Mouse (Mus musculus): ENCODE results near the gene Smad1. TPM values are rescaled to one million over a fixed set of nuclear protein-coding genes. Genes with fewer than 3 reads are reported as not detected.

Smad1 gene
- polyA plus RNA-seq, 1 experiment from 2014 or later = 50.3 TPM

DNA sequence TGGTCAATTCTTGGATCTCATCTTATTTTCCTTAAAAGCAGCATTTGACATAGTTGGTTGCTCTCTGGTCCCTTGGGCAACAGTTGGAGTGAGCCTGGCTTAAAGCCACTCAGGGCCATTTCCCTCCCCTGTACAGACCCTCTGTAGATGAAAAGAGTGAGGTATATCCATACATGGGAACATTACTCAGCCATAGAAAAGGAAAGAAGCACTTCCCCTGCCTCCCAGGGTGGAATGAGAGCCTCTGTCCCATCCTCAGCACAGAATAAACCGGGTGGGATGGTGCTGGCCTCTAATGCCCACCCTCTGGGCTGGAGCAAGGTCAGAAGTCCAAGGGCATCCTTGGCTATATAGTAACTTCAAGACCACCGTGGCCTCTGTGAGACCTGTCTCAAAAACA is 1.4 kb upstream of the Smad1 start:
- Histone ChIP-seq H3K9me3 (ENCODE audit: control insufficient read depth, low read length) (no peaks in the 10 kb centered on the region), H3K36me3 (ENCODE audit: control insufficient read depth, insufficient read depth, low read length) (no peaks in the 10 kb centered on the region), H3K4me3 (ENCODE audit: low read length) (no peak overlapping the region), H3K4me1 (ENCODE audit: control insufficient read depth, insufficient read depth, low read length) (peaks cover 15% of the 10 kb centered on the region; the same call in 1 of the 2 replicates), H3K27me3 (ENCODE audit: control insufficient read depth, insufficient read depth, low read length) (no peaks in the 10 kb centered on the region), H3K4me2 (replicated peaks; ENCODE audit: low read depth, low read length) (no peak overlapping the region), H3K9ac (ENCODE audit: low read depth, low read length) (no peak overlapping the region), H3K27ac (ENCODE audit: low read depth, low read length) (no peak overlapping the region)
- ATAC-seq (ENCODE audit: low FRiP score, low TSS enrichment) = no peak
- WGBS = 76% methylated on average over 2 of the region's 2 CpGs

DNA sequence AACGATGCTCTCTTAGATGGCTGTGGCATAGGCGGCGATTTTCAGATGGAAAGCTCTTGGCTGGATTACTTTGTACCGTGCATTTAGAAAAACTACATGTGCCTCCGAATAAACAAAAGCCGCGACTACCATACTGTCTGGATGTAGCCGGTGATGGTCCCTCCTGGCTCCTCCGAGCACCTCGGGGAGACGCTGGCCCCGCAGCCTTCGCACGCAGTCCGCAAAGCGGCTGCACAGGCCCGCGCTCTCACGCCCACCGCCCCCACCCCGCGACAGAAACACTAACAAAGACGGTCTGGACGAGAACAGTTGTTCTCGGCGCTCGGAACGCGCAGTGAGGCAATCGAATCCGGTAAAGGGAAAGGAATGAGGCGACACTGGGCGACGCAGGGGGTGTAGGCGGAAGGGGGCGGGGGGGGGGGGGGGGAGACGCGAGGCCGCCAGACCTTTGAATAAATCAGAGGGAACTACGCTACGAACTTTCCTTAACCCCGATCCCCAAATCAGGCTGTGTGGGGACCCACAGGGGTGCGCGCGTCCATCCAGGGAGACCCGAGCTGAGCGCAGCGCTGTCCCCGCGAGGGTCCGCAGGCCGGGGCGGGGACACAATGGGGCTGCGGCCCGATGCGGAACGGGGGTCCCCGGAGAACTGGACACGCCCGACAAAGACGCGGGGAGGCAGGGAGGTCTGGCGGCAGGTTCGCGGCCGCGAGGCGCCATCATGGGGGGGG is 902 bp downstream of the Smad1 start:
- Histone ChIP-seq H3K9ac (ENCODE audit: low read depth, low read length) (peak overlapping the region; percentile 88), H3K4me1 (ENCODE audit: control insufficient read depth, insufficient read depth, low read length) (peaks cover 15% of the 10 kb centered on the region; the same call in 1 of the 2 replicates), H3K4me2 (replicated peaks; ENCODE audit: low read depth, low read length) (peak overlapping the region; percentile 72), H3K36me3 (ENCODE audit: control insufficient read depth, insufficient read depth, low read length) (no peaks in the 10 kb centered on the region), H3K27ac (ENCODE audit: low read depth, low read length) (peak overlapping the region; percentile 92), H3K4me3 (ENCODE audit: low read length) (peak overlapping the region; percentile 72), H3K27me3 (ENCODE audit: control insufficient read depth, insufficient read depth, low read length) (no peaks in the 10 kb centered on the region), H3K9me3 (ENCODE audit: control insufficient read depth, low read length) (no peaks in the 10 kb centered on the region)
- under 1% methylated on average over 46 of the region's 68 CpGs for WGBS
- ATAC-seq (ENCODE audit: low FRiP score, low TSS enrichment) = peak; percentile 74

DNA sequence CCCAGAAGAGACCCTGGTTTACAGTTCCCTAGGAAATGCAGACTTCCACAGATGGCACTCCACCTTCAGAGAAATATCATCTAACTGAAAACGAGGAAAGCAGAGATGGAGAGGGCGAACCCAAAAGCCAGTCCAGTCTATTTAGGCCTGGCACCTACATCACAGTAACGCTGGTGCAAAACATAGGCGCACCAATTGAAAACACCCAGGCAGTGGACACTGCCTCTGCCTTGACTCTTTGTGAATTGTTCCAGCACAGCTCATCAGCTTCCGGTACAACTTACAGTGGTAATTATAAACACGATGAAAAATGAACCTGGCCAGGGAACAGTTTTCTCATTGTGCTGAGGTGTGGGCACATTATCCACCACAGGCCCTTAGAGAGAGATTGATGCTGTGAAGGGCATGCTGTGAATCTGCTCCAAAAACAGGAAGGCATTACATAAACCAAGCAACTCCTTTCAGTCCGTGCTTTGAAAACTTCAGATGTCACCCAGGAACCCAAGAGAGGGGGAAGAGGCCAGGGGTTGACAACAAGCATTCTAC is 1.5 kb downstream of the Smad1 start:
- ATAC-seq (ENCODE audit: low FRiP score, low TSS enrichment) = peak; percentile 5; the same call in 1 of the 2 replicates
- Histone ChIP-seq H3K4me3 (ENCODE audit: low read length) (peak overlapping the region; percentile 72), H3K4me1 (ENCODE audit: control insufficient read depth, insufficient read depth, low read length) (peaks cover 15% of the 10 kb centered on the region; the same call in 1 of the 2 replicates), H3K27me3 (ENCODE audit: control insufficient read depth, insufficient read depth, low read length) (no peaks in the 10 kb centered on the region), H3K4me2 (replicated peaks; ENCODE audit: low read depth, low read length) (peak overlapping the region; percentile 72), H3K9ac (ENCODE audit: low read depth, low read length) (peak overlapping the region; percentile 88), H3K9me3 (ENCODE audit: control insufficient read depth, low read length) (no peaks in the 10 kb centered on the region), H3K27ac (ENCODE audit: low read depth, low read length) (peak overlapping the region; percentile 92), H3K36me3 (ENCODE audit: control insufficient read depth, insufficient read depth, low read length) (no peaks in the 10 kb centered on the region)
- WGBS = 8% methylated on average over 7 of the region's 7 CpGs

DNA sequence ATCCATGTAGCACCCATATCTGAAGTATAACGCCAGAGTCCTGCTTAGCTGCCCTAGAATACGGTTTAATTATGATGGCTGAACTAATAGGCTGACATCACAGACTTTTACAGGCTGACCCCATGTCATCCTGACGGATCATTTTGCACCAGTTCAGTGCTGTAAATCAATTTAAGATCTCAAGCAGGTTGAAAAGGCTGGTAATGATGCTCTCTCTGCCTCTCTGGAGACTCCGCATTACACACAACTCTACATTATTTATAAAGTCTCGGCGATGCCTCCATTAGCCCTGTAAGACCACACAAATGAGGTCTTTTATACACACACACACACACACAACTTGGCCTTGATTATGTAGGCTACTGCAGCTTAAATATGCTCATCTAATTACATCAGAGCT is 2.4 kb downstream of the Smad1 start:
- Histone ChIP-seq H3K36me3 (ENCODE audit: control insufficient read depth, insufficient read depth, low read length) (no peaks in the 10 kb centered on the region), H3K4me2 (replicated peaks; ENCODE audit: low read depth, low read length) (peak overlapping the region; percentile 72), H3K27ac (ENCODE audit: low read depth, low read length) (no peak overlapping the region), H3K27me3 (ENCODE audit: control insufficient read depth, insufficient read depth, low read length) (no peaks in the 10 kb centered on the region), H3K9ac (ENCODE audit: low read depth, low read length) (no peak overlapping the region), H3K4me3 (ENCODE audit: low read length) (peak overlapping the region; percentile 4; the same call in 1 of the 2 replicates), H3K4me1 (ENCODE audit: control insufficient read depth, insufficient read depth, low read length) (peaks cover 15% of the 10 kb centered on the region; the same call in 1 of the 2 replicates), H3K9me3 (ENCODE audit: control insufficient read depth, low read length) (no peaks in the 10 kb centered on the region)
- WGBS = 32% methylated on average over 6 of the region's 6 CpGs
- ATAC-seq (ENCODE audit: low FRiP score, low TSS enrichment) = no peak

DNA sequence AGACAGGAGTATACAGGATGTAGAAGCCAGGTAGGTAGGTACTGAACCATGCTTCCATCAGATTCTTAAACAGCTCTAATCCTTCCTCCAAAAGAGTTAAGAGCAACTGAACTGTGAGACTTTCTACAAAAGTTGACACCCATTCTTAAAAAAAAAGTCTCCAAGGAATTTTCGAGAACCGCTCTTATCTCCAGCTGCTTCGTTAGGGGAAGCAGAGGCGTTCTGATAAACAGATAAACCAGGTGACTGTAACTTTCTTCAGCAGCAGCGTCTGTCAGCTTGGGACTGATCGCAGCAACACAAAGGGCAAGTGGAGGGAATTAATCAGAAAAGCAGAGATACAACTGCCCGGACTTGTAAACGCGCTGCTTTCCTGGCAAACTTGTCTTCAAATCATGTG is 5.3 kb downstream of the Smad1 start:
- Histone ChIP-seq H3K4me1 (ENCODE audit: control insufficient read depth, insufficient read depth, low read length) (peaks cover 21% of the 10 kb centered on the region; the same call in 1 of the 2 replicates), H3K27me3 (ENCODE audit: control insufficient read depth, insufficient read depth, low read length) (no peaks in the 10 kb centered on the region), H3K9me3 (ENCODE audit: control insufficient read depth, low read length) (no peaks in the 10 kb centered on the region), H3K27ac (ENCODE audit: low read depth, low read length) (no peak overlapping the region), H3K4me3 (ENCODE audit: low read length) (no peak overlapping the region), H3K9ac (ENCODE audit: low read depth, low read length) (no peak overlapping the region), H3K4me2 (replicated peaks; ENCODE audit: low read depth, low read length) (no peak overlapping the region), H3K36me3 (ENCODE audit: control insufficient read depth, insufficient read depth, low read length) (no peaks in the 10 kb centered on the region)
- ATAC-seq (ENCODE audit: low FRiP score, low TSS enrichment) = no peak
- 76% methylated on average over 9 of the region's 9 CpGs for whole genome bisulfite sequencing

DNA sequence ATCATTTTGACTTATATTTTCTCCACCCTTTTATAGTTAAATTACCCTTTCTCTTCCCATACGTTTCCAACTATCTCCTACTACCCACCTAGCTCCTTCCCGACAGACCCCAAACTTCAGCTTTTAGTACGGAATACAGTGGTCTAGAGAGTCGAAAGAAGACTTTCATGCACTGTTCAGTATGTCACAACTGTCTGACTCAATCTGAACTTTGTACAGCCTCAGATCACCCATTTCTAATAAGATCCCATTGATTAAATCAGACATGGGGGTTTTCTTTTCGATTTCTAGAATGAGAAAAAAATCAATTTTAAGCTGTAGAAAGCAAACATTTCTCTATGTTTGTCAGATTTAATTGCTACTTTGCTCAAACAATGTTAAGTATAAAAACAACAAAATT is 6.1 kb downstream of the Smad1 start:
- 93% methylated on average over 5 of the region's 5 CpGs for WGBS
- H3K27ac ChIP-seq (ENCODE audit: low read depth, low read length) = no peak overlapping the region
- no peak for ATAC-seq (ENCODE audit: low FRiP score, low TSS enrichment)
- H3K36me3 ChIP-seq (ENCODE audit: control insufficient read depth, insufficient read depth, low read length) = no peaks in the 10 kb centered on the region
- no peak overlapping the region for H3K4me3 ChIP-seq (ENCODE audit: low read length)
- no peak overlapping the region for H3K4me2 ChIP-seq (replicated peaks; ENCODE audit: low read depth, low read length)
- no peaks in the 10 kb centered on the region for H3K9me3 ChIP-seq (ENCODE audit: control insufficient read depth, low read length)
- no peaks in the 10 kb centered on the region for H3K27me3 ChIP-seq (ENCODE audit: control insufficient read depth, insufficient read depth, low read length)
- H3K9ac ChIP-seq (ENCODE audit: low read depth, low read length) = no peak overlapping the region
- H3K4me1 ChIP-seq (ENCODE audit: control insufficient read depth, insufficient read depth, low read length) = peaks cover 28% of the 10 kb centered on the region; the same call in 1 of the 2 replicates

DNA sequence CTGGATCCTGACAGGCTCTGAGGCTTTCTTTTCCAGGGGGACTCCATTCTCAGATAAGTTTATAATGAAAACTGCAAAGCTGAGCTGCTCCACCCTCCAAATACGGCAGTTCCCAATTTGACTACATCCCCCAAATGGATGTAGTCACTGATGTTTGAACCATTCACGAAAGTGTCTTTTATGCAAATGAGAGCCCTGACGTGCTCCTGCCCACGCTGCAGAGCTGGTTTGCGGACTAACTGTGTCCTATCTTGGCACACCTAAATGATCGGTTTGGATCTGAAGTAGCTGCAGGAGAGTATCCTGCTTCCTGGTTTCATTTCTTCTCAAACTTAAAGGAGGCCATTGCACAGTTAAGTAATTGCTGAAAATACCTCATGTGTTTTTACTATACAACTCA is 6.7 kb downstream of the Smad1 start:
- WGBS = 69% methylated on average over 6 of the region's 6 CpGs
- Histone ChIP-seq H3K4me3 (ENCODE audit: low read length) (no peak overlapping the region), H3K36me3 (ENCODE audit: control insufficient read depth, insufficient read depth, low read length) (no peaks in the 10 kb centered on the region), H3K4me2 (replicated peaks; ENCODE audit: low read depth, low read length) (no peak overlapping the region), H3K27ac (ENCODE audit: low read depth, low read length) (no peak overlapping the region), H3K4me1 (ENCODE audit: control insufficient read depth, insufficient read depth, low read length) (peaks cover 28% of the 10 kb centered on the region; the same call in 1 of the 2 replicates), H3K9ac (ENCODE audit: low read depth, low read length) (no peak overlapping the region), H3K9me3 (ENCODE audit: control insufficient read depth, low read length) (no peaks in the 10 kb centered on the region), H3K27me3 (ENCODE audit: control insufficient read depth, insufficient read depth, low read length) (no peaks in the 10 kb centered on the region)
- ATAC-seq (ENCODE audit: low FRiP score, low TSS enrichment) = no peak

DNA sequence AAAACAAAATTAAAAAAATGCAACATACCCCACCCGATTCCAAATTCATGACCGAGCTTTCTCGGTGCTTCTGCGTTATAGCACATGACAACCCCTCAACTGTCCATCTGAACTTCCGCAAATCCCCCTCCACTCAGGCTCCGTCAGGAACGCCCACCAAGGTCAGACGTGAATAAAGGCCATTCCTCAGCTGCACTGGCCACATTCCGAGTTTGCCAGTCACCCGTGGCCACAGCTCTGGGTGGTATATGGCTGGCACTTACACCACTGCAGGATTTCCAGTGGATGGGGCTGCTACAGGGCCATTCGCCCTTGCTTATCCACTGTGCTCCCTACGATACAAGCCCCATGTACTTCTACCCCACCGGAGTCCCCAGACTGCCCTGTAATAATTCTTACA is 7.9 kb downstream of the Smad1 start:
- WGBS = 74% methylated on average over 13 of the region's 13 CpGs
- Histone ChIP-seq H3K27ac (ENCODE audit: low read depth, low read length) (no peak overlapping the region), H3K36me3 (ENCODE audit: control insufficient read depth, insufficient read depth, low read length) (no peaks in the 10 kb centered on the region), H3K4me2 (replicated peaks; ENCODE audit: low read depth, low read length) (no peak overlapping the region), H3K9me3 (ENCODE audit: control insufficient read depth, low read length) (no peaks in the 10 kb centered on the region), H3K27me3 (ENCODE audit: control insufficient read depth, insufficient read depth, low read length) (no peaks in the 10 kb centered on the region), H3K4me1 (ENCODE audit: control insufficient read depth, insufficient read depth, low read length) (peaks cover 18% of the 10 kb centered on the region; the same call in 1 of the 2 replicates), H3K4me3 (ENCODE audit: low read length) (no peak overlapping the region), H3K9ac (ENCODE audit: low read depth, low read length) (no peak overlapping the region)
- ATAC-seq (ENCODE audit: low FRiP score, low TSS enrichment) = no peak

DNA sequence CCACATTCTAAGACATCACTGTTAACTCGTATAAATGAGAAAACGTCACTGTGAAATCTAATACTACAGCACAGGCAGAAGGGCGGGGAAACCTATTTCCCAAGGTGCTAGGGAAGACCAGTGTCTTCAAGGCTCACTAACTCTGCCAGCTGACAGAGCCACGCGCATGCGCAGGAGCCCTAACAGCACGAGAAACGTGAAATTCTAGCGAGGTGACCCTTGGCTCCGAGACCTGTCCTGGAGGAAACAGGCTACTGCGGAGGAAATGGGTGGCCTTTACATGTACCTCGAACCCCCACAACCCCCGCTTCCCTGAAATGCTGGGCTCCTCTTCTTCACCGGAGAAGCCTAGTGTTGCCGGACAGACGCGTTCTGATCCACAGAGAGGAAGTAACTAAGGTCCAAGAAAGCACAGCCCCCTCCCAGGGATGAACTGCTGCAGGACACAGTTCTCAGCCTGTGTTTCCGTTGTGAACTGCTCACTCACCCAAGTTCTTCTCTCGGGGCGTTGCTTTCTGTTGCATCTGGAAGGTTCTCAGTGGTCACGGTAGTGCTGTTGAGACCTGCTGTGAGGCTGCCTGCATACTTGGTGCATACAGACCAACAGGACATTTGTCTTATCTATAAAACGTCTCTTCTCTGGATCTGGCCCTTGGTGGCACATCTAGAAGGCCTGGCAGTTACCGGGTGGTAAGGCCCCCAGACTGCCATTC is 10.1 kb downstream of the Smad1 start:
- WGBS = 42% methylated on average over 23 of the region's 23 CpGs
- H3K27ac ChIP-seq (ENCODE audit: low read depth, low read length) = peak overlapping the region; percentile 19; the same call in 1 of the 2 replicates
- no peaks in the 10 kb centered on the region for H3K27me3 ChIP-seq (ENCODE audit: control insufficient read depth, insufficient read depth, low read length)
- peak; percentile 69 for ATAC-seq (ENCODE audit: low FRiP score, low TSS enrichment)
- no peaks in the 10 kb centered on the region for H3K9me3 ChIP-seq (ENCODE audit: control insufficient read depth, low read length)
- H3K4me1 ChIP-seq (ENCODE audit: control insufficient read depth, insufficient read depth, low read length) = peaks cover 24% of the 10 kb centered on the region
- peak overlapping the region; percentile 27 for H3K4me3 ChIP-seq (ENCODE audit: low read length)
- no peaks in the 10 kb centered on the region for H3K36me3 ChIP-seq (ENCODE audit: control insufficient read depth, insufficient read depth, low read length)
- H3K4me2 ChIP-seq (replicated peaks; ENCODE audit: low read depth, low read length) = peak overlapping the region; percentile 37
- H3K9ac ChIP-seq (ENCODE audit: low read depth, low read length) = no peak overlapping the region

All from kidney, embryonic 14.5 days (tissue).